Mouse (Mus musculus) kidney, postnatal 25 days (tissue): ENCODE results near the gene BC024978.

ENCODE experiments used
- DNase-seq, 2 experiments: peaks; one replicate each; pipeline ENCODE4 v3.0.0; 2021; ENCODE audit warnings: mixed read lengths in 2 of 2

The BC024978 gene

GRCm38 (mm10) chr7:27259771-27260170, 64.2 kb downstream of the BC024978 start:
- no peak for DNase-seq
